Comparison of ENCODE assay signal across 8 mouse cellular contexts in genomic region chr19:26613665-26614064, GRCm38 (mm10). TPM values are rescaled to one million over a fixed set of nuclear protein-coding genes. Genes with fewer than 3 reads are reported as not detected.
A peak's percentile ranks its signal among the peaks of the same experiment; 100 is the strongest.
DNase-seq lines count a peak whose midpoint lies in the region; ATAC-seq lines count a peak whose summit lies in the region.

No protein-coding gene starts in this region.

- no peaks in the 10 kb centered on the region for H3K36me3 ChIP-seq in kidney, embryonic 15.5 days

- 56% methylated on average over 5 of the region's 5 CpGs for WGBS in kidney, embryonic 15.5 days

- H3K4me1 ChIP-seq in kidney, embryonic 15.5 days: peaks cover 12% of the 10 kb centered on the region

- no peak for DNase-seq in kidney, adult 11 months
- DNase-seq in brain, adult 2 months (ENCODE audit: low read depth, low spot score): peak; percentile 15
- peak; percentile 7 for DNase-seq in liver
- DNase-seq in skeletal muscle tissue, adult 2 months (ENCODE audit: low read depth, low spot score): peak; percentile 42
- DNase-seq in urinary bladder, adult 18-20 months (ENCODE audit: low spot score in 2 of 2): no peak
- DNase-seq in urinary bladder, postnatal 10 days (ENCODE audit: low spot score): no peak
- no peak for DNase-seq in layer of hippocampus, adult 9-11 months

- no peak overlapping the region for H3K9ac ChIP-seq in kidney, embryonic 15.5 days

- peak overlapping the region; percentile 62 for H3K27ac ChIP-seq in kidney, embryonic 15.5 days

- H3K9me3 ChIP-seq in kidney, embryonic 15.5 days (replicated peaks): no peaks in the 10 kb centered on the region

- ATAC-seq in kidney, embryonic 15.5 days (replicated peaks; ENCODE audit: low FRiP score): no peak; the same call in 1 of the 2 replicates

- 0 out of 2 replicates have a peak overlapping the region, but pooled peaks have one; percentile 12 for H3K4me2 ChIP-seq in kidney, embryonic 15.5 days

- no peak overlapping the region for H3K4me3 ChIP-seq in kidney, embryonic 15.5 days (replicated peaks)

- peaks cover 7% of the 10 kb centered on the region; the same call in 1 of the 2 replicates for H3K27me3 ChIP-seq in kidney, embryonic 15.5 days

RNA-seq across cellular contexts. Expression of gene Smarca2, which starts 8.8 kb away (rescaled TPM):
- polyA plus RNA-seq in kidney, embryonic 15.5 days (2015; fragmentation: Nextera tagmentation; extraction: Ambion mirVana): 45.5 and 46.2 TPM in 2 replicates

Comparison
In these comparisons a context has a peak if more than half of its experiments do, and no peak if none do; other contexts are left out.
1. DNase-seq: peak in brain, adult 2 months (single experiment), liver (single experiment) and skeletal muscle tissue, adult 2 months (single experiment); none in kidney, adult 11 months (single experiment), urinary bladder, adult 18-20 months (0 of 2), urinary bladder, postnatal 10 days (single experiment) and layer of hippocampus, adult 9-11 months (single experiment).